ENCODE assay signal across 21 mouse cellular contexts in genomic region chr13:104042738-104043137, GRCm38 (mm10).
DNase-seq lines count a peak whose midpoint lies in the region; ATAC-seq and TF ChIP-seq lines count a peak whose summit lies in the region.
"Had no signal": no experiment of that assay in that cellular context is flagged by ENCODE, and none has a peak within 500 bp of the region (broad histone marks: within the 10 kb centered on the region; RNA-seq: fewer than 3 reads in every experiment).

No protein-coding gene starts in this region.

- no peaks in the 10 kb centered on the region for H3K9me3 ChIP-seq in stomach, postnatal 0 days (ENCODE audit: control insufficient read depth, low read length)
- no peaks in the 10 kb centered on the region for H3K9me3 ChIP-seq in neural tube, embryonic 15.5 days (replicated peaks)
- no peaks in the 10 kb centered on the region for H3K9me3 ChIP-seq in limb, embryonic 10.5 days (replicated peaks)
- H3K9me3 ChIP-seq: embryonic facial prominence, embryonic 12.5 days; hindbrain, embryonic 12.5 days; kidney, embryonic 15.5 days; limb, embryonic 13.5 days; megakaryocyte, embryonic 14.5 days; midbrain, embryonic 15.5 days had no signal

- no peak overlapping the region for H3K4me2 ChIP-seq in stomach, postnatal 0 days (replicated peaks; ENCODE audit: low read depth)
- H3K4me2 ChIP-seq in neural tube, embryonic 15.5 days = no peak overlapping the region
- H3K4me2 ChIP-seq: embryonic facial prominence, embryonic 12.5 days; hindbrain, embryonic 12.5 days; kidney, embryonic 15.5 days; limb, embryonic 13.5 days; midbrain, embryonic 15.5 days had no signal

- DNase-seq in spleen, adult 18-20 months = peak; percentile 25 to 33
- DNase-seq in spleen, postnatal 14 days (ENCODE audit: low spot score in 2 of 2) = no peak
- DNase-seq in lung, postnatal 25 days (ENCODE audit: low spot score) = peak; percentile 54
- no peak for DNase-seq in stomach, postnatal 0 days (ENCODE audit: low spot score)
- DNase-seq in thymus, postnatal 4 days = peak; percentile 58
- DNase-seq in limb, embryonic 10.5 days (ENCODE audit: low spot score) = no peak
- DNase-seq: adrenal gland, postnatal 14 days; cerebellum, adult 11-12 months; gastrocnemius, postnatal 10 days; heart, adult 2 months; liver, postnatal 0 days had no signal

- H3K36me3 ChIP-seq in stomach, postnatal 0 days (ENCODE audit: control insufficient read depth, insufficient read depth, low read length) = no peaks in the 10 kb centered on the region
- H3K36me3 ChIP-seq in neural tube, embryonic 15.5 days = peaks cover 24% of the 10 kb centered on the region
- peaks cover 7% of the 10 kb centered on the region for H3K36me3 ChIP-seq in limb, embryonic 10.5 days
- H3K36me3 ChIP-seq: kidney, embryonic 15.5 days; limb, embryonic 13.5 days had no signal

- no peaks in the 10 kb centered on the region for H3K27me3 ChIP-seq in stomach, postnatal 0 days (ENCODE audit: control insufficient read depth, insufficient read depth, low read length)
- H3K27me3 ChIP-seq in neural tube, embryonic 15.5 days (replicated peaks) = no peaks in the 10 kb centered on the region
- no peaks in the 10 kb centered on the region for H3K27me3 ChIP-seq in limb, embryonic 10.5 days (ENCODE audit: low read depth, poor library complexity, severe bottlenecking)
- H3K27me3 ChIP-seq: embryonic facial prominence, embryonic 12.5 days; hindbrain, embryonic 12.5 days; kidney, embryonic 15.5 days; limb, embryonic 13.5 days; megakaryocyte, embryonic 14.5 days; midbrain, embryonic 15.5 days had no signal

- WGBS in stomach, postnatal 0 days = 81% methylated on average over 8 of the region's 8 CpGs
- 91% methylated on average over 8 of the region's 8 CpGs for WGBS in neural tube, embryonic 15.5 days
- 93% methylated on average over 8 of the region's 8 CpGs for WGBS in limb, embryonic 10.5 days

- ATAC-seq in stomach, postnatal 0 days (ENCODE audit: low FRiP score, low TSS enrichment) = no peak
- ATAC-seq in neural tube, embryonic 15.5 days (ENCODE audit: low FRiP score) = no peak
- ATAC-seq: forebrain, embryonic 16.5 days; inflammation-experienced regulatory T-cells, adult 6 months; liver, postnatal 0 days; midbrain, embryonic 15.5 days had no signal

- no peak for TF ChIP-seq CTCF in stomach, postnatal 0 days (IDR thresholded peaks at IDR 0.05; ENCODE audit: low read depth)

- no peak for TF ChIP-seq EP300 in stomach, postnatal 0 days (optimal IDR thresholded peaks at IDR 0.05)

- peaks cover 12% of the 10 kb centered on the region for H3K4me1 ChIP-seq in stomach, postnatal 0 days (replicated peaks; ENCODE audit: control insufficient read depth, insufficient read depth)
- H3K4me1 ChIP-seq in neural tube, embryonic 15.5 days = 0 out of 2 replicates have a peak, but pooled peaks cover 9% of the 10 kb centered on the region
- H3K4me1 ChIP-seq in limb, embryonic 10.5 days = peaks cover 3% of the 10 kb centered on the region; the same call in 1 of the 2 replicates
- H3K4me1 ChIP-seq: midbrain, embryonic 15.5 days had no signal

- peak overlapping the region; percentile 4; the same call in 1 of the 2 replicates for H3K27ac ChIP-seq in stomach, postnatal 0 days (replicated peaks)
- no peak overlapping the region for H3K27ac ChIP-seq in neural tube, embryonic 15.5 days (replicated peaks)
- no peak overlapping the region for H3K27ac ChIP-seq in limb, embryonic 10.5 days
- H3K27ac ChIP-seq: embryonic facial prominence, embryonic 12.5 days; heart, adult 2 months; hindbrain, embryonic 12.5 days; kidney, embryonic 15.5 days; left cerebral cortex, adult 2 months; limb, embryonic 13.5 days; midbrain, embryonic 15.5 days had no signal

- no peak overlapping the region for H3K4me3 ChIP-seq in stomach, postnatal 0 days (ENCODE audit: low read depth, low read length)
- no peak overlapping the region for H3K4me3 ChIP-seq in neural tube, embryonic 15.5 days (replicated peaks)
- no peak overlapping the region for H3K4me3 ChIP-seq in limb, embryonic 10.5 days
- H3K4me3 ChIP-seq: embryonic facial prominence, embryonic 12.5 days; heart, adult 2 months; hindbrain, embryonic 12.5 days; kidney, embryonic 15.5 days; left cerebral cortex, adult 2 months; limb, embryonic 13.5 days; megakaryocyte, embryonic 14.5 days; midbrain, embryonic 15.5 days had no signal

- no peak overlapping the region for H3K9ac ChIP-seq in stomach, postnatal 0 days (ENCODE audit: low read length)
- no peak overlapping the region for H3K9ac ChIP-seq in neural tube, embryonic 15.5 days (replicated peaks)
- H3K9ac ChIP-seq: embryonic facial prominence, embryonic 12.5 days; hindbrain, embryonic 12.5 days; kidney, embryonic 15.5 days; limb, embryonic 13.5 days; liver, postnatal 0 days; midbrain, embryonic 15.5 days had no signal

Comparison
In these comparisons a context has a peak if more than half of its experiments do, and no peak if none do; other contexts are left out.
1. DNase-seq: peak in spleen, adult 18-20 months (2 of 2), lung, postnatal 25 days (single experiment) and thymus, postnatal 4 days (single experiment); none in spleen, postnatal 14 days (0 of 2), stomach, postnatal 0 days (single experiment) and limb, embryonic 10.5 days (single experiment).